Mouse (Mus musculus) heart, embryonic 13.5 days (tissue): ENCODE results near the gene Satl1. TPM values are rescaled to one million over a fixed set of nuclear protein-coding genes. Genes with fewer than 3 reads are reported as not detected.
"Not testable (repeated sequence)": the region's sequence is repeated elsewhere in the genome, so short reads cannot be mapped to it uniquely, and the experiment has no call there.

Experiments used
- ATAC-seq: fragments of 200-750 bp; cut with Nextera tagmentation; 2 replicates; pipeline ENCODE4 v1.8.0; 2017; ENCODE audit warnings: moderate TSS enrichment; ENCODE audit not compliant: insufficient number of reproducible peaks, low FRiP score, low TSS enrichment; ENCODE audit errors: extremely low read depth
- H3K27ac ChIP-seq: fragments of 300-500 bp; sonication (generic); replicated peaks from 2 replicates; pipeline ENCODE4 v1.5.1; 2015; ENCODE audit warnings: moderate library complexity, mild to moderate bottlenecking, inconsistent platforms
- H3K27me3 ChIP-seq: fragments of 300-500 bp; sonication (generic); replicated peaks from 2 replicates; pipeline ENCODE4 v1.6.1; 2015; ENCODE audit warnings: mild to moderate bottlenecking, inconsistent platforms
- H3K36me3 ChIP-seq: fragments of 300-500 bp; sonication (generic); 2 replicates; pipeline ENCODE4 v1.6.1; 2015; ENCODE audit warnings: mild to moderate bottlenecking, inconsistent platforms
- H3K4me1 ChIP-seq: fragments of 300-500 bp; sonication (generic); 2 replicates; pipeline ENCODE4 v1.6.1; 2015; ENCODE audit warnings: inconsistent platforms
- H3K4me2 ChIP-seq: fragments of 300-500 bp; sonication (generic); 2 replicates; pipeline ENCODE4 v1.6.1; 2015; ENCODE audit warnings: inconsistent platforms, mild to moderate bottlenecking, moderate library complexity
- H3K4me3 ChIP-seq: fragments of 300-500 bp; sonication (generic); 2 replicates; pipeline ENCODE4 v1.5.1; 2015; ENCODE audit warnings: moderate library complexity, mild to moderate bottlenecking, inconsistent platforms
- H3K9ac ChIP-seq: fragments of 300-500 bp; sonication (generic); 2 replicates; pipeline ENCODE4 v1.6.1; 2015; ENCODE audit warnings: inconsistent platforms, mild to moderate bottlenecking, moderate library complexity
- H3K9me3 ChIP-seq: fragments of 300-500 bp; sonication (generic); 2 replicates; pipeline ENCODE4 v1.6.1; 2016; ENCODE audit warnings: inconsistent platforms
- WGBS: fragments of 180-500 bp; shearing (Covaris S2); methylation state at CpG from one replicate; pipeline ENCODE4 v1.1.7; 2015; ENCODE audit warnings: mixed read lengths; 5-methylcytosine and 5-hydroxymethylcytosine counted together
- polyA plus RNA-seq: library from polyadenylated mRNA; unstranded; fragments of >200 nt; fragmentation: Nextera tagmentation; extraction: Ambion mirVana; gene quantifications from 2 replicates; pipeline ENCODE4 v1.2.1, GENCODE M21; 2015

Satl1 gene
- not detected in 2 replicates for polyA plus RNA-seq

DNA sequence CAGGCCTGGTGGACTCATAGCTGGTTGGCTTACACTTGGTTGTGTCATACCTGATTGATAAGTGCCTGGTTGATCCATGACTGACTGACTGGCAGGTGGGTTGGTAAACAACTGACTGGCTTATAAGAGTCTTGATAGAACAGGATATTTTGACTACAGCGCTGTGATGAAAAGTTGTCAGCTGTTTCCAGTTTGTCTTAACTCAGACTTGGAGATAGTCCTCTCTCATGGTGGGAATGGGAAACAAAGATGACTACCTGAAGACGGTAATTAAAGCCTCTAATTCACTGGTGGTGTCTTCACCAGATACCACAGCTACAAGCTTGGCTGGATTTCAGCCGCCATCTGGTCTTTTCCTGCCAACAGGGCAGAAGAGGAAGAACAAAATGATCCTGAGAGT, at the start of gene Satl1:
TSS of gene Satl1 (minus strand) at position 101 of the 400 bp plus-strand sequence.
- 77% methylated on average over 3 of the region's 3 CpGs for WGBS

DNA sequence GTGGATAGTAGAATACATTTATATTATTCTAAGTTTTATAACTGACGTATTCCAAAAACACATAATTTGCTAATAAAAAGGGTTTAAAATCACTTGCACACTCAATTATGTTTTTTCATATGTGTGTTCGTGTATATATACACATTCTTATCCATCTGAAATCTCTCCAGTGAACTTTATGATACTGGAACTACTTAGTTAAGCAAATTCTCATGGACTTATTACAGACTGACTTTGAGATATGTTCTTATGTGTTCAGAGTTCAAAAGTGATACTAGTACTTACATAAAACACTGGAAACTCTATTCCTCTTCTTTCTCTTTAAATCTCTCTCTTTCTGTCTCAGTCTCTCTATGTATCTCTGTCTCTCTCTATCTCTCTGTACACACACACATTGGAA, 31.5 kb upstream of the Satl1 start:
- no peaks in the 10 kb centered on the region for H3K36me3 ChIP-seq
- H3K4me3 ChIP-seq: no peak overlapping the region
- no peaks in the 10 kb centered on the region for H3K9me3 ChIP-seq
- no peak overlapping the region for H3K27ac ChIP-seq
- H3K9ac ChIP-seq: no peak overlapping the region
- no peak for ATAC-seq
- H3K4me1 ChIP-seq: no peaks in the 10 kb centered on the region
- WGBS: 72% methylated on average over 2 of the region's 2 CpGs
- H3K27me3 ChIP-seq: no peaks in the 10 kb centered on the region
- H3K4me2 ChIP-seq: no peak overlapping the region

More for the DNA sequence above, at the start of gene Satl1:
- no peaks in the 10 kb centered on the region for H3K36me3 ChIP-seq
- no peaks in the 10 kb centered on the region for H3K9me3 ChIP-seq
- H3K27me3 ChIP-seq: no peaks in the 10 kb centered on the region
- no peak within 1 kb of the TSS for H3K4me2 ChIP-seq
- no peak within 1 kb of the TSS for H3K4me3 ChIP-seq
- no peak for ATAC-seq
- H3K4me1 ChIP-seq: no peaks in the 10 kb centered on the region
- no peak within 1 kb of the TSS for H3K27ac ChIP-seq
- H3K9ac ChIP-seq: no peak within 1 kb of the TSS

- no peaks in the 10 kb centered on the region for H3K9me3 ChIP-seq
- no peak for ATAC-seq
- no peaks in the 10 kb centered on the region for H3K36me3 ChIP-seq
- 70% methylated on average over 1 of the region's 1 CpGs for WGBS
- H3K27me3 ChIP-seq: no peaks in the 10 kb centered on the region
- H3K9ac ChIP-seq: no peak overlapping the region
- no peak overlapping the region for H3K27ac ChIP-seq
- no peaks in the 10 kb centered on the region for H3K4me1 ChIP-seq
- H3K4me3 ChIP-seq: no peak overlapping the region
- H3K4me2 ChIP-seq: no peak overlapping the region
These were observed 31.0 kb upstream of the Satl1 start for GRCm38 (mm10) chrX:112437580-112437979.

GRCm38 (mm10) chrX:112422998-112423397, 16.4 kb upstream of the Satl1 start:
- not testable (repeated sequence) for H3K9ac ChIP-seq, H3K27me3 ChIP-seq, H3K36me3 ChIP-seq, H3K27ac ChIP-seq, H3K4me1 ChIP-seq, H3K4me2 ChIP-seq, H3K9me3 ChIP-seq, H3K4me3 ChIP-seq, ATAC-seq
- 34% methylated on average over 2 of the region's 2 CpGs for WGBS

DNA sequence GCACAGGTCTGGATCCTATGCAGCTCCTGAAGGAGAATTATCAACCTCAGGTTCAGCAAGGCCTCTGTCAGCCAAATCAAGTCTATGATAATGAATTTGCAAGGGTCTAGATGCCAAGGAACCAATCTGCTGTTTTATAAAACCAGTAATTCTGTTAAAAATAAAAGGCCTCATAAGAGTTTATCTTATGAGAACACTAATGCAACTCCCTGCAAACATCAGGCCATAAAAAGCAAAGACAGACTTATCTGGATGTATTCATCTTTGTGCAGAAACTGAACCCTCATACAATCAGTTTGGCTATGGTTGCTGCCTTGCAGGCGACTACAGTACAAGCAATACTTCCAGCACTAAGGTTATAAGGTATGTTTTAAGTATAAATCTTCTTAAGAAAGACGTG, 5.7 kb upstream of the Satl1 start:
- Histone ChIP-seq H3K4me2 (no peak overlapping the region), H3K4me3 (no peak overlapping the region), H3K27ac (no peak overlapping the region), H3K9me3 (no peaks in the 10 kb centered on the region), H3K27me3 (no peaks in the 10 kb centered on the region), H3K4me1 (no peaks in the 10 kb centered on the region), H3K9ac (no peak overlapping the region), H3K36me3 (no peaks in the 10 kb centered on the region)
- WGBS: 54% methylated on average over 2 of the region's 2 CpGs
- ATAC-seq: no peak

GRCm38 (mm10) chrX:112370577-112371410, 35.8 kb downstream of the Satl1 start:
- H3K9me3 ChIP-seq, H3K27ac ChIP-seq, H3K9ac ChIP-seq, H3K4me1 ChIP-seq, H3K4me2 ChIP-seq, H3K36me3 ChIP-seq, H3K4me3 ChIP-seq, H3K27me3 ChIP-seq: not testable (repeated sequence)
- 74% methylated on average over 5 of the region's 5 CpGs for WGBS
- ATAC-seq: peak; percentile 100

DNA sequence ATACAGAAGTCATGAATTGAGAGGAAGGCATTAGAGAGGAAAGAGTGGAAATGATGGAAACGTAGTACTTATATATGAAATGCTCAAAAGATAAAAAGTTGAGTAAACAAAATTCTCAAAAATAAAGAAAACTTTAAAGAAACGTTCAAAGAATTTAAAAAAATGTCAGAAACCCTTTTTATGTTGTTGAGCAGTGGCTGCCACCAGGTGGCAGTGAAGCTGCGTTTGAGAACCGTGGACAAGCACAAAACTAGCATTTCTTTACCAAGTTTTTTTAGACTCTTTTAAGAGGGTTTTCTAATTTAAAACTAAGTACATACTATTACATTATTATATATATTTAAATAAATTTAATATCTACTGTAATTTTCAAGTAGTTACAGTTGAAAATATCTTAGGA, 38.2 kb downstream of the Satl1 start:
- H3K27me3 ChIP-seq: no peaks in the 10 kb centered on the region
- no peaks in the 10 kb centered on the region for H3K4me1 ChIP-seq
- H3K36me3 ChIP-seq: peaks cover 18% of the 10 kb centered on the region; the same call in 1 of the 2 replicates
- H3K9me3 ChIP-seq: 0 out of 2 replicates have a peak, but pooled peaks cover 6% of the 10 kb centered on the region
- no peak overlapping the region for H3K9ac ChIP-seq
- H3K27ac ChIP-seq: no peak overlapping the region
- H3K4me3 ChIP-seq: no peak overlapping the region
- H3K4me2 ChIP-seq: no peak overlapping the region
- ATAC-seq: no peak
- 37% methylated on average over 4 of the region's 4 CpGs for WGBS

GRCm38 (mm10) chrX:112348395-112348791, 58.2 kb downstream of the Satl1 start:
- no peak overlapping the region for H3K27ac ChIP-seq
- H3K4me1 ChIP-seq: no peaks in the 10 kb centered on the region
- H3K4me3 ChIP-seq: no peak overlapping the region
- no peaks in the 10 kb centered on the region for H3K27me3 ChIP-seq
- 47% methylated on average over 3 of the region's 3 CpGs for WGBS
- ATAC-seq: no peak
- no peak overlapping the region for H3K9ac ChIP-seq
- no peaks in the 10 kb centered on the region for H3K9me3 ChIP-seq
- H3K36me3 ChIP-seq: 0 out of 2 replicates have a peak, but pooled peaks cover 4% of the 10 kb centered on the region
- no peak overlapping the region for H3K4me2 ChIP-seq

DNA sequence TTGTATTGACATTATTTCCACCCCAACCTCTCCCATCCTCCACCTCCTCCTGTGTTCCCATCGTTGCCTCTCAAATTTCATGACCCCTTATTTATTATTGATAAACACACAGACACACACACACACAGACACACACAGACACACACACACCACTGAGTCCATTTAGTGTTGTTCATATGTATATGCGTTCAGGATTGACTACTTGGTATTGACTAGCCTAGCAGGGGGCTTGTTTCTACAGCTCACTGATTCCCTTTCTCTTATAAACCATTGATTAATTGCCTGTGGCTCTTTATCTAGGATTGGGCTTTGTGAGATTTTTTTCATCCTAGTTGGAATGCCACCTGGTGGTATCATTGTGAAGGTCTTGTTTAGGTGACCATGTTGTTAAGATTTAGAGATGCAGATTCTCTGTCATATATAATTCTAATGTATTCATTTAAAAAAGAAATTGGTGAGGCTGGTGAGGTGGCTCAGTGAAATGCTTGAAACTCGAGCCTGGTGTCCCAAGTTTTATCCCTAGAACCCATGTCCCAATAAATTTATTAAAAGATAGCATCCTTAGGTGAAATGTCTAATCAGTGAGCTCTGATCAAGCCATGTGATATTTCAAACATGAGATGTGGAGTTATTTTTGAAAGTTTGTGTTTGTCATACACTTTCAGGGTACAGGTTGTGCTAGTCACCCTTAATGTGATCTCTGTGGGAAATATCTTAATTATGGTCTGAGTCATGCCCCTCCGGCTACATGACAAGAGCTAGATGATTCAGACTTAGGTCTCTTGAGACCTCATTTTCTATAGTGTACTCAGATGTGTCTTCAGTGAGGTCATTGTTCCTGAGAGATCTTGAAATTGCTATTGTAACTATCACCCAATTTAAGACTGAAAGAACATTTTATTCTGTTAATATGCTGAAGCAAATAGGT, 58.8 kb downstream of the Satl1 start:
- Histone ChIP-seq H3K36me3 (0 out of 2 replicates have a peak, but pooled peaks cover 4% of the 10 kb centered on the region), H3K27ac (no peak overlapping the region), H3K4me3 (no peak overlapping the region), H3K9ac (no peak overlapping the region), H3K4me2 (no peak overlapping the region), H3K27me3 (no peaks in the 10 kb centered on the region), H3K9me3 (no peaks in the 10 kb centered on the region), H3K4me1 (no peaks in the 10 kb centered on the region)
- ATAC-seq: no peak
- 70% methylated on average over 4 of the region's 4 CpGs for WGBS

- Histone ChIP-seq H3K9me3 (no peaks in the 10 kb centered on the region), H3K27me3 (no peaks in the 10 kb centered on the region), H3K4me3 (no peak overlapping the region), H3K4me1 (no peaks in the 10 kb centered on the region), H3K36me3 (peaks cover 3% of the 10 kb centered on the region; the same call in 1 of the 2 replicates), H3K27ac (no peak overlapping the region), H3K4me2 (no peak overlapping the region), H3K9ac (no peak overlapping the region)
- no peak for ATAC-seq
- WGBS: 53% methylated on average over 3 of the region's 3 CpGs
These were observed 67.1 kb downstream of the Satl1 start for GRCm38 (mm10) chrX:112339486-112339885.
